Mouse (Mus musculus): ENCODE measurements at regions not wholly inside any gene's neighbourhood (a gene's known extent, or its start where the extent isn't known, plus 50 kb on each side); places are given as distances from the start of the nearest gene placed in this dataset.

DNA sequence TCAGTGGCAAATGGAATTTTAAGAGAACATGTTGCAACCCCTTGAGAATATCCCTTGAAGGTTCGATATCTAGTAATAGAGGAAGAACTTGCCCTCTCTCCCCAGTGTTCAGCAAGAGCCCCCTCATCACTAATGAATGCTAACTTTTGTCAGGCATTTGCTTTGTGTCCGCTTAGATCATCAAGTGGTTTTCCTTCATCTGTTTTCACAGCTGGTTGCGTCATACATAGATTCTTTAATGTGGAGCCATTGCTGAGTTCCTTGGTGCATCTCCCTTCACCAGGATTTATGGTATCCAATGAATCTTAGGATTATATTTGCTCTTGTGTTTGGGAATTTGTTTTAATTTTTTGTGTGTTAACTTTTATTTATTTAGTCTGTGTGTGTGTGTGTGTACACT is 124.2 kb upstream of the Twist2 start:
- no peak for DNase-seq (ENCODE audit: low spot score in 2 of 2)

DNA sequence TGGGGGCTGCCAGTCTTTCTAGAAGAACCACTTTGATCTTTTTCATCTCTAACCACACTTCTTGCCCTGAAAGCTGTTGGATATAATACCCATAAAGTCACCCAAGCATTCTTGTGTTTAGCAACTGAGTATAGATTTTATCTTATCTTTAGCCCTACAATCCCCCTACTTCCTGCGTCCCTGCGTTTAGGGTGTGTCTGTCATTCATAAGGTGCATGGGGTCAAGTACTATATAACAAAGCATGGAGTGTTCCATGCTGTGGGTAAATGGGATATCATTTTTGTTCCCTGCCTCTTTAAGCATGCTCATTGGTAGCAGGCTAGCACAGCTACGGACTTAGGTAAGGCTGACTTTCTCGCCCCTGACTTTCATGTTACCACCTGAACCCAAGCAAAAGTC is 122.5 kb upstream of the Twist2 start:
- DNase-seq (ENCODE audit: low spot score in 2 of 2) = no peak

- no peak for DNase-seq (ENCODE audit: low spot score in 2 of 2)
Observed at GRCm38 (mm10) chr1:91685031-91685430, 116.2 kb upstream of the Twist2 start.

DNA sequence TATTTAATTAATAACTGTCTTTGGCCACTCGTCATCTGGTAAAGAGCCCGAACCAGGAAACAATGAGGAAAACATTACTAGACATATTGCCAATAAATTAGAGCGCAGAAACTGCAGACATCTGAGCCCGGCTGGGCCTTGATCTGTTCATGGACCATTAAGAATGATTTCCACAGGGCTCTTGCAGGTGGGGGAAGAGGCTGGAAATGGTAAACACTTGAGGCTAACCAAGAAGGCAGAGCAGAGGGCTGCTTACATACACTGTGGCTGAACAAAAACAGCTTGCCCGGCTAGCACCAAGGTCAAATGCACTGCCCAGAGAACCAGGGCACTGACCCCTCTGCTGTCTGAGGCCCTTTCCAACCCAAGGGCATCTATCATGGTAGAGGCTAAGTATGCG is 115.5 kb upstream of the Twist2 start:
- DNase-seq (ENCODE audit: low spot score in 2 of 2) = no peak

DNA sequence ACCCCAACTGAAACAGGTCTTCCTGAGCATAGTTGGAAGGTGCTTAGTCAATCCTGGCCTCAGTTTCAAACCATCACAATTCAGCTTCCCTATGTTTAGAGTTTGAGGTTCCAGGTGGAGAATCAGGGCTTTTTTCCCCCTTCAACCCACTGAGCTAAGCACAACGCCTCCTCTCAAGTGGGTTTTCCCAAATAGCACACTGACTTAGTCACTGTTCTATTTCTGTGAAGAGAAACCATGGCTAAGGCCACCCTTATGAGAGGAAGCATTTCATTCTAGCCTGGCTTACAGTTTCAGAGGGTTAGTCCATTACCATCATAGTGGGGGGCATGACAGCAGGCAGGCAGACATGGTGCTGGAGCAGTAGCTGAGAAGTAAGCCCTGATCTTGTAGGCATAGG is 109.7 kb upstream of the Twist2 start:
- DNase-seq (ENCODE audit: low spot score in 2 of 2) = no peak

- no peak for DNase-seq (ENCODE audit: low spot score in 2 of 2)
Observed at GRCm38 (mm10) chr1:91692709-91693460, 108.4 kb upstream of the Twist2 start.

DNA sequence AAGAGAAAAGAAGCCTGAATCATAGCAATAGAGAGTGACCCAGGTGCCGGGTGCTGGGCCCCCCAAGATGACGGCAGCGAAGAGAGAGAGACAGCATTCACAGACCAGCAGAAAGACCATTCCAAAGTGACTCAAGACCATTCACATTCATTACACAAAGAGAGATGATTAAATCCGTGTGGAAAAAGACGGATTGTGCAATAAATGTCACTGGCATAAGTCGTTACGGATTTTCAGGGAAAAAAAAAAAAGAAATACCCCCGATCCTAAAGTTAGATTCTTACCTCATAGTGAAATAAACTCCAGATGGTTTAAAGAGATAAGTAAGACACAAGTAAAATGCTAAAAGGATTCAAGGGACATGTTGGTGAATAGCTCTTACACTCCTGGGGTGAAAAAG is 104.2 kb upstream of the Twist2 start:
- DNase-seq (ENCODE audit: low spot score in 2 of 2) = no peak

DNA sequence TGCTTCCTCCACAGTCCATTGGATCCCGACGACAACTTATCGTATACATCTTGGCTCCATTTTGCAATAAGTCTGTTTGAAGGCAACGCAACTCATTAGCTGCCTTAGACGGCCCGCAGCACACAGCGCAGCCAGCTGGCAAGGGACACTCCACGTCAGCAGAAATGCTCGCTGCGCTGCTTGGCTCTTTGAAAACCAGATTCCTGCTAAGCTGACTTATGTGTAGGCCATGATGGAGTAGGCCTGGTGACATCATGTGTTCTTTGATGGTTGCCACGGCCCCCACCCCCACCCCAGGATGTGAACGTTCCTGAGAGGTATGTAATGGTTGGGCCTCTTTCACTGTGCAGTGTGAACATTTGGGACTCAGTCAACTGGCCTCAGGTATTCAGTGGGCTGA is 99.8 kb upstream of the Twist2 start:
- DNase-seq (ENCODE audit: low spot score in 2 of 2) = no peak

DNA sequence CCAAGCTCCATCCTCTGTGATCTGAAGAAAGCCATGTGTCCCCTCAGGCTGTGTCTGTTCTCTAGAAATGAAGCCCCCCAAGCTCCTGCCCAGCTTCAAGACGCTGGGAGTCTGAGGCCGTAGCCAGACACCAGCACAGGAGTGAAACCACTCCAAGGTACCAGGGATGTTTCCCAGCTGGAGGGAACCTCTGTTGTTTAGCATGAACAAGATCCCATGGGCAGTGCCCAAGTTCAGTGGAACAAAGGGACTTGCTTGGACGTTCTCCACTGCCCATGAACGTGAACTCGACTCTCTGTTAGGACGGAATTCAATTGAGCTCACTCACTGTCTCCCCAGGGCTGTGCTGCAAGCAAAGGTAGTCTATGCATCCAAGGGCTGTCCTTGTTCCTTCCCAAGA is 99.2 kb upstream of the Twist2 start:
- no peak for DNase-seq (ENCODE audit: low spot score in 2 of 2)

GRCm38 (mm10) chr1:91702737-91703136 is 98.5 kb upstream of the Twist2 start:
- DNase-seq (ENCODE audit: low spot score in 2 of 2) = no peak

DNA sequence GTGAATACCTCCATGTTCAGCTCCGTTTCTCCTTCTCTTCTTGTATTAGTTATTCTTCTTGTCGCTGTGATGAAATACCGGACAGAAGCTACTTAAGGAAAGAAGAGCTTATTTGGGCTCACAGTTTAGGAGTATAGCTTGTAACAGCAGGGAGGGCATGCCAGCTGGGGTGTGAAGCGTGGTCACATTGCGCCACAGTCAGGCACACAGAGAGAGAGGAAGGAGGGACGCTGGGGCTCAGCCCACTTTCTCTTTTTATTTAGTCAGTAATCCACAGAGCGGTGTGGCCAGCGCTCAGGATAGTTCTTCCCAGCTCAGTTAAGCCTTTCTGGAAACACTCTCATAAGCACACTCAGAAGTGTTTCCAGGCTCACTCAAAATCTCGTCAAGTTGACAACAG is 95.8 kb upstream of the Twist2 start:
- no peak for DNase-seq (ENCODE audit: low spot score in 2 of 2)

GRCm38 (mm10) chr1:91708550-91709243 is 92.6 kb upstream of the Twist2 start:
- peak; percentile 32 to 36 for DNase-seq (ENCODE audit: low spot score in 2 of 2)

- no peak for DNase-seq (ENCODE audit: low spot score in 2 of 2)
Observed at GRCm38 (mm10) chr1:91709244-91709600, 92.0 kb upstream of the Twist2 start.

DNA sequence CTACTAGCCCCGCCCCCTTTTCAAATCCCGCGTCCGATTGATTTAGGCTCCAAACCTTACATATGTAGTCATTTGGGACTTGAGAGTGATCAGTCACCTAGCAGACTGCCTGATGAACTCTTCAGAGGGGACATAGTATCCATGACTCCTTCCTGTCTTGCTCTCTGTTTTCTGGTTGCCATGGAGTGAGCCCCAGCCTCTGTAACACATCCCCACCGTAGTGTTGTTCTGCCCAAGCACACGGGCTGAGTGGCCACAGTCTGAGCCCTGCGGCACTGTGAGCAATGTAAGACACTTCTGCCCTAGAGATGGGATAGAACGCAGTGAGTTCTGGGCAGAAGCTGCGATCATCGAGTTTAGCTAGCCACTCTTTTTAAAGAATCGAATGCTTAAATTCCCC is 88.1 kb upstream of the Twist2 start:
- DNase-seq (ENCODE audit: low spot score in 2 of 2) = no peak

DNA sequence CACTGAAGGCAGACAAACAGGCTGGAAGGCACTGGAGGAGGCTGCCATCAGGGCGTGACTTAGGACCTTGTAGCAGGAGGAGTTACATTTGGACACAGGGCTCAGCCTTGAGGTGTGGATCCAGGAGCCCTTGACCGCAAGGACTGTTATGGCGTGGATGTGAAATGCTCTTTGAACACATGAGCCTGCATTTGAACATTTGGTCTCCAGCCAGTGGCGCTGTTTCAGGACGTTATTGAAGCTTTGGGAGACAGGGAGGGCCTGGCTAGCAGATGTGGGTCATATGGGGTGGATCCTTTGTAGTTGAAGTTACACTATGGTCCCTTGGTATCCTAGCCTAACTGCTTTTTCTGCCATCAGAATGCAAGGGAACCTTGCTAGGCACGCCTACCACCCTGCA is 87.0 kb upstream of the Twist2 start:
- DNase-seq (ENCODE audit: low spot score in 2 of 2) = no peak

GRCm38 (mm10) chr1:91715341-91715740 is 85.9 kb upstream of the Twist2 start:
- DNase-seq (ENCODE audit: low spot score in 2 of 2) = no peak

DNA sequence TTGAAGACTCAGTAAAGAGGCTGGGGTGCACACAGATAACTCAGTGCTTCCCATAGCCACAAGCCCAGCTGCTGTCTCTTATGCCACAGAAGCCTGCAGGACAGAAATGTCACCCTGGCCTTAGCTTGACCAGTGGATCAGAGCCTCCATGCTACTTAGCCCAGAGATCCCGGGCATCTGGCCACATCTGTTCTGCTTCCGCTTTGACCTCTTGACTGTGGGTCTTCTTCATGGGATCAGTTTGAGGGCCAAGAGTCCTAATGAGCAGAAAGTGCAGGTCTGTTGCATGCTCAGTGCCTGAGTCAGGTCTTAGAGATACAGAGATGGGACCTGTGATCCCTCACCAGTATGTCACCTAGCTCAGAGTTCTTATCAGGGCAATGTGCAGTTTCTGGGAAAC is 85.5 kb upstream of the Twist2 start:
- no peak for DNase-seq (ENCODE audit: low spot score in 2 of 2)

- DNase-seq (ENCODE audit: low spot score in 2 of 2) = no peak
Observed at GRCm38 (mm10) chr1:91716836-91717235, 84.4 kb upstream of the Twist2 start.

GRCm38 (mm10) chr1:91717961-91718360 is 83.3 kb upstream of the Twist2 start:
- DNase-seq (ENCODE audit: low spot score in 2 of 2) = no peak

DNA sequence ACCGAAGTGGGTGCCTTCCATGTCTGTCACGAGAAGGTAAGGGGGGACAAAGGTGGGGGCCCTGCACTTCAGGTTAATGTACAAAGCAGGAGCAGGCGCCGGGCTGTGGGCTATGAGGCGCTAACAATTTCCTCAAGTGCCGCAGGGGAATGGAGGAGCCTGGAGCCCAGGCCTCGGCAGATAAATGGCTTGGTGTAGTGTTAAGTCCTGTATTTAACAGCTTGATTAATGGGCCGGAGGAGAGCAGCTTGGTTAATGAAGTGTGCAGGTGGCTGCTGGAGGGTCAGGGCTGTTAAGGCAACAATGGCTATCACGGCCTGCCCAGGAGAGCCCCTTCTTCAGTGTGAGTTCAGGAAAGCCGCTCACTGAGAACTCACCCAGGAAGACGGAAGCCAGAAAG is 72.0 kb upstream of the Twist2 start:
- DNase-seq (ENCODE audit: low spot score in 2 of 2) = no peak

- no peak for DNase-seq (ENCODE audit: low spot score in 2 of 2)
Observed at GRCm38 (mm10) chr1:91730281-91730680, 71.0 kb upstream of the Twist2 start.

- DNase-seq (ENCODE audit: low spot score in 2 of 2) = no peak
Observed at GRCm38 (mm10) chr1:91731703-91732102, 69.6 kb upstream of the Twist2 start.

- DNase-seq (ENCODE audit: low spot score in 2 of 2) = no peak
Observed at GRCm38 (mm10) chr1:91732461-91732861, 68.8 kb upstream of the Twist2 start.
